Mouse (Mus musculus): ENCODE measurements at regions not wholly inside any gene's neighbourhood (a gene's known extent, or its start where the extent isn't known, plus 50 kb on each side); places are given as distances from the start of the nearest gene placed in this dataset.

GRCm38 (mm10) chr11:42857687-42858086 is 177.9 kb upstream of the Gm9972 start:
- Histone ChIP-seq H3K27ac (ENCODE audit: low read depth, low read length) (no peak overlapping the region), H3K4me2 (no peak overlapping the region), H3K4me1 (ENCODE audit: control insufficient read depth, insufficient read depth, low read length) (no peaks in the 10 kb centered on the region), H3K4me3 (ENCODE audit: low read depth, low read length) (no peak overlapping the region), H3K9me3 (ENCODE audit: control insufficient read depth, low read length) (no peaks in the 10 kb centered on the region), H3K27me3 (ENCODE audit: control insufficient read depth, insufficient read depth, low read length) (no peaks in the 10 kb centered on the region), H3K9ac (ENCODE audit: low read length) (no peak overlapping the region), H3K36me3 (ENCODE audit: control insufficient read depth, insufficient read depth, low read length) (no peaks in the 10 kb centered on the region)
- ATAC-seq (ENCODE audit: low FRiP score), result no peak
- no peak for DNase-seq (ENCODE audit: low spot score, missing footprints)

GRCm38 (mm10) chr11:42874056-42874455 is 161.5 kb upstream of the Gm9972 start:
- DNase-seq (ENCODE audit: low spot score, missing footprints) (no peak), ATAC-seq (ENCODE audit: low FRiP score) (no peak)
- H3K9me3 ChIP-seq (ENCODE audit: control insufficient read depth, low read length), result no peaks in the 10 kb centered on the region
- H3K27me3 ChIP-seq (ENCODE audit: control insufficient read depth, insufficient read depth, low read length), result no peaks in the 10 kb centered on the region
- H3K9ac ChIP-seq (ENCODE audit: low read length), result no peak overlapping the region
- no peak overlapping the region for H3K4me2 ChIP-seq
- H3K36me3 ChIP-seq (ENCODE audit: control insufficient read depth, insufficient read depth, low read length), result no peaks in the 10 kb centered on the region
- no peak overlapping the region for H3K4me3 ChIP-seq (ENCODE audit: low read depth, low read length)
- H3K27ac ChIP-seq (ENCODE audit: low read depth, low read length), result no peak overlapping the region
- H3K4me1 ChIP-seq (ENCODE audit: control insufficient read depth, insufficient read depth, low read length), result no peaks in the 10 kb centered on the region
- 91% methylated on average over 2 of the region's 2 CpGs for WGBS

- ATAC-seq (ENCODE audit: low FRiP score), result 0 out of 2 replicates have a peak, but pooled peaks have one; percentile 52
- Histone ChIP-seq H3K27ac (ENCODE audit: low read depth, low read length) (no peak overlapping the region), H3K9me3 (ENCODE audit: control insufficient read depth, low read length) (no peaks in the 10 kb centered on the region), H3K9ac (ENCODE audit: low read length) (no peak overlapping the region), H3K27me3 (ENCODE audit: control insufficient read depth, insufficient read depth, low read length) (no peaks in the 10 kb centered on the region), H3K4me1 (ENCODE audit: control insufficient read depth, insufficient read depth, low read length) (no peaks in the 10 kb centered on the region), H3K4me2 (no peak overlapping the region), H3K36me3 (ENCODE audit: control insufficient read depth, insufficient read depth, low read length) (no peaks in the 10 kb centered on the region), H3K4me3 (ENCODE audit: low read depth, low read length) (no peak overlapping the region)
- WGBS, result 95% methylated on average over 4 of the region's 4 CpGs
- DNase-seq (ENCODE audit: low spot score, missing footprints), result no peak
Measured at GRCm38 (mm10) chr11:42900024-42900423, 135.5 kb upstream of the Gm9972 start.

GRCm38 (mm10) chr11:42903459-42904012 is 132.0 kb upstream of the Gm9972 start:
- no peak overlapping the region for H3K4me3 ChIP-seq (ENCODE audit: low read depth, low read length)
- H3K27me3 ChIP-seq (ENCODE audit: control insufficient read depth, insufficient read depth, low read length), result no peaks in the 10 kb centered on the region
- no peak overlapping the region for H3K4me2 ChIP-seq
- no peak overlapping the region for H3K9ac ChIP-seq (ENCODE audit: low read length)
- H3K36me3 ChIP-seq (ENCODE audit: control insufficient read depth, insufficient read depth, low read length), result no peaks in the 10 kb centered on the region
- no peak for DNase-seq (ENCODE audit: low spot score, missing footprints)
- WGBS, result 78% methylated on average over 5 of the region's 5 CpGs
- no peaks in the 10 kb centered on the region for H3K9me3 ChIP-seq (ENCODE audit: control insufficient read depth, low read length)
- H3K27ac ChIP-seq (ENCODE audit: low read depth, low read length), result no peak overlapping the region
- ATAC-seq (ENCODE audit: low FRiP score), result no peak
- H3K4me1 ChIP-seq (ENCODE audit: control insufficient read depth, insufficient read depth, low read length), result no peaks in the 10 kb centered on the region

- Histone ChIP-seq H3K36me3 (ENCODE audit: control insufficient read depth, insufficient read depth, low read length) (no peaks in the 10 kb centered on the region), H3K27me3 (ENCODE audit: control insufficient read depth, insufficient read depth, low read length) (no peaks in the 10 kb centered on the region), H3K4me3 (ENCODE audit: low read depth, low read length) (no peak overlapping the region), H3K27ac (ENCODE audit: low read depth, low read length) (no peak overlapping the region), H3K9ac (ENCODE audit: low read length) (no peak overlapping the region), H3K9me3 (ENCODE audit: control insufficient read depth, low read length) (no peaks in the 10 kb centered on the region), H3K4me1 (ENCODE audit: control insufficient read depth, insufficient read depth, low read length) (no peaks in the 10 kb centered on the region), H3K4me2 (no peak overlapping the region)
- WGBS, result 83% methylated on average over 2 of the region's 2 CpGs
- DNase-seq (ENCODE audit: low spot score, missing footprints) (no peak), ATAC-seq (ENCODE audit: low FRiP score) (no peak)
Measured at GRCm38 (mm10) chr11:42905561-42905960, 130.0 kb upstream of the Gm9972 start.

GRCm38 (mm10) chr11:42906020-42906419 is 129.5 kb upstream of the Gm9972 start:
- no peak for DNase-seq (ENCODE audit: low spot score, missing footprints)
- Histone ChIP-seq H3K4me3 (ENCODE audit: low read depth, low read length) (no peak overlapping the region), H3K27me3 (ENCODE audit: control insufficient read depth, insufficient read depth, low read length) (no peaks in the 10 kb centered on the region), H3K4me1 (ENCODE audit: control insufficient read depth, insufficient read depth, low read length) (no peaks in the 10 kb centered on the region), H3K9ac (ENCODE audit: low read length) (no peak overlapping the region), H3K27ac (ENCODE audit: low read depth, low read length) (no peak overlapping the region), H3K9me3 (ENCODE audit: control insufficient read depth, low read length) (no peaks in the 10 kb centered on the region), H3K36me3 (ENCODE audit: control insufficient read depth, insufficient read depth, low read length) (no peaks in the 10 kb centered on the region), H3K4me2 (no peak overlapping the region)
- no peak for ATAC-seq (ENCODE audit: low FRiP score)
- WGBS, result 98% methylated on average over 3 of the region's 3 CpGs

GRCm38 (mm10) chr11:42916421-42917181 is 118.9 kb upstream of the Gm9972 start:
- Histone ChIP-seq H3K27me3 (ENCODE audit: control insufficient read depth, insufficient read depth, low read length) (no peaks in the 10 kb centered on the region), H3K9me3 (ENCODE audit: control insufficient read depth, low read length) (no peaks in the 10 kb centered on the region), H3K4me2 (no peak overlapping the region), H3K4me3 (ENCODE audit: low read depth, low read length) (no peak overlapping the region), H3K36me3 (ENCODE audit: control insufficient read depth, insufficient read depth, low read length) (no peaks in the 10 kb centered on the region), H3K4me1 (ENCODE audit: control insufficient read depth, insufficient read depth, low read length) (no peaks in the 10 kb centered on the region), H3K27ac (ENCODE audit: low read depth, low read length) (no peak overlapping the region), H3K9ac (ENCODE audit: low read length) (no peak overlapping the region)
- DNase-seq (ENCODE audit: low spot score, missing footprints) (no peak), ATAC-seq (ENCODE audit: low FRiP score) (no peak)
- WGBS, result 60% methylated on average over 2 of the region's 2 CpGs

- H3K4me2 ChIP-seq, result no peak overlapping the region
- no peaks in the 10 kb centered on the region for H3K9me3 ChIP-seq (ENCODE audit: control insufficient read depth, low read length)
- no peaks in the 10 kb centered on the region for H3K27me3 ChIP-seq (ENCODE audit: control insufficient read depth, insufficient read depth, low read length)
- DNase-seq (ENCODE audit: low spot score, missing footprints) (no peak), ATAC-seq (ENCODE audit: low FRiP score) (no peak)
- H3K4me3 ChIP-seq (ENCODE audit: low read depth, low read length), result no peak overlapping the region
- H3K9ac ChIP-seq (ENCODE audit: low read length), result no peak overlapping the region
- no peak overlapping the region for H3K27ac ChIP-seq (ENCODE audit: low read depth, low read length)
- H3K4me1 ChIP-seq (ENCODE audit: control insufficient read depth, insufficient read depth, low read length), result no peaks in the 10 kb centered on the region
- H3K36me3 ChIP-seq (ENCODE audit: control insufficient read depth, insufficient read depth, low read length), result no peaks in the 10 kb centered on the region
- WGBS, result 87% methylated on average over 1 of the region's 1 CpGs
Measured at GRCm38 (mm10) chr11:42919221-42919620, 116.3 kb upstream of the Gm9972 start.

- no peaks in the 10 kb centered on the region for H3K27me3 ChIP-seq (ENCODE audit: control insufficient read depth, insufficient read depth, low read length)
- no peak for DNase-seq (ENCODE audit: low spot score, missing footprints)
- H3K4me2 ChIP-seq, result no peak overlapping the region
- no peaks in the 10 kb centered on the region for H3K36me3 ChIP-seq (ENCODE audit: control insufficient read depth, insufficient read depth, low read length)
- no peak overlapping the region for H3K4me3 ChIP-seq (ENCODE audit: low read depth, low read length)
- H3K27ac ChIP-seq (ENCODE audit: low read depth, low read length), result no peak overlapping the region
- 88% methylated on average over 5 of the region's 5 CpGs for WGBS
- no peaks in the 10 kb centered on the region for H3K9me3 ChIP-seq (ENCODE audit: control insufficient read depth, low read length)
- no peaks in the 10 kb centered on the region for H3K4me1 ChIP-seq (ENCODE audit: control insufficient read depth, insufficient read depth, low read length)
- no peak for ATAC-seq (ENCODE audit: low FRiP score)
- H3K9ac ChIP-seq (ENCODE audit: low read length), result no peak overlapping the region
Measured at GRCm38 (mm10) chr11:42927156-42927555, 108.4 kb upstream of the Gm9972 start.

Measured in midbrain, embryonic 11.5 days (tissue).